Mouse (Mus musculus) ES-E14 (cell line): ENCODE results near the gene Ap4m1.

Experiments
- MAFK ChIP-seq: IDR thresholded peaks from 2 replicates; pipeline ENCODE4 v1.6.1; 2014; ENCODE audit warnings: mild to moderate bottlenecking, low read depth, low read length, inconsistent platforms; ENCODE audit not compliant: insufficient read depth
- ZC3H11A ChIP-seq: IDR thresholded peaks from 2 replicates; pipeline ENCODE4 v1.6.1; 2012; ENCODE audit warnings: low read depth, mild to moderate bottlenecking, inconsistent platforms, low read length, borderline replicate concordance
- ZNF384 ChIP-seq: IDR thresholded peaks from 2 replicates; pipeline ENCODE4 v1.6.1; 2012; ENCODE audit warnings: low read depth, low read length, inconsistent platforms

GRCm38 (mm10) chr5:138137935-138138549 lies 33.8 kb upstream of the Ap4m1 start:
- TF ChIP-seq ZNF384 (no peak), MAFK (no peak), ZC3H11A (peak; percentile 25; the same call in 1 of the 2 replicates)
